Mouse (Mus musculus): ENCODE results near the gene Nme6.

- no peak for TF ChIP-seq CTCF (IDR thresholded peaks at IDR 0.05; ENCODE audit: control insufficient read depth, insufficient read depth, low read length)
- no peak for TF ChIP-seq POLR2A (IDR thresholded peaks at IDR 0.05; ENCODE audit: borderline replicate concordance, control insufficient read depth, low read depth, low read length)
Measured at GRCm38 (mm10) chr9:109855947-109856346, 23.4 kb downstream of the Nme6 start.

Data from bone marrow, adult 2 months (tissue).